Mouse (Mus musculus) embryonic fibroblast, embryonic 13.5 days (primary cell): ENCODE measurements around the gene Faap100.

ENCODE experiments used
- CTCF ChIP-seq: IDR thresholded peaks from 2 replicates; pipeline ENCODE4 v1.5.1; 2011; ENCODE audit warnings: mild to moderate bottlenecking, control low read depth, low read length, moderate library complexity, borderline replicate concordance; ENCODE audit not compliant: insufficient read depth
- POLR2A ChIP-seq: IDR thresholded peaks from 2 replicates; pipeline ENCODE4 v1.6.1; 2011; ENCODE audit warnings: low read depth, mild to moderate bottlenecking, control low read depth, low read length, moderate library complexity

DNA sequence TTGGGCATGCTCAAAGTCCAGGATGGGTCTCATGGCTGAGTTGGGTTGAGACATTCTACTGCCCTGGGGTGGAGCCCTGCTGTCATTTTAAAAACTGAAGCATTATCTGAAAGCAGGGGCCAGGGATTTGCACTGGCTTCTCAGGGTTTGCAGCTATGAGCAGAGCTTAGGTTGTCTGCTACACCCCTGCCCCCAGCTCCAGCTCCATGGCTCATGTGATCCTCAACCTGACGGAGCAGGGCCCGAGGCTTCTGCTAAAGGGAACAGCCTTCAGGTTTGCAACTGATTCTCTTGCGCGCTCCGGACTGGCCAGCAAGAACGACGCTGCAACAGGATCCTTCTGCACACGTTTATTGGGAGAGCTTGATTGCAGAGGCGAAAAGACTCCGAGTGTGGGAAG is 58.4 kb downstream of the Faap100 start:
- TF ChIP-seq POLR2A: no peak
- TF ChIP-seq CTCF: no peak
